Mouse (Mus musculus): ENCODE measurements around the gene Lta.
"Not testable (repeated sequence)": the region's sequence is repeated elsewhere in the genome, so short reads cannot be mapped to it uniquely, and the experiment has no call there.

The Lta gene

GRCm38 (mm10) chr17:35240384-35241304 lies 35.5 kb upstream of the Lta start:
- no peak for DNase-seq (ENCODE audit: low read depth, low spot score)

DNA sequence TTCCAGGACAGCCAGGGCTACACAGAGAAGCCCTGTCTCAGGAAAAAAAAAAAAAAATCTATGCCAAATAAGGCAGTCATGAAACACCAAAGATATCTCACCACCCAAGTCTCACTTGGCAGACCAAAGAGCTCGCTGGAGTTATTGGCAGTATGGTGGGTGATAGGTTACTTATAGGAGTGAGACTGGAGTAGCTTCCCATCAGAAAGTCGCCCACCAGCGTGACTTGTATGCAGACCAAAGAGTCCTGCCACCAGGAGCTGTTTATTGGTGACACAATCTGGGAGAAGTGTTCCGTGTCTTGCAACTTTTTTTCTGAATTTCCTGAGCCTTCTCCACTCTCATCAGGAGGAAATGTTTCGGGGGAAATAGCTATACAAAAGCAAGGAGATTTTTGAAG lies 34.5 kb upstream of the Lta start:
- DNase-seq (ENCODE audit: low read depth, low spot score) = no peak

DNA sequence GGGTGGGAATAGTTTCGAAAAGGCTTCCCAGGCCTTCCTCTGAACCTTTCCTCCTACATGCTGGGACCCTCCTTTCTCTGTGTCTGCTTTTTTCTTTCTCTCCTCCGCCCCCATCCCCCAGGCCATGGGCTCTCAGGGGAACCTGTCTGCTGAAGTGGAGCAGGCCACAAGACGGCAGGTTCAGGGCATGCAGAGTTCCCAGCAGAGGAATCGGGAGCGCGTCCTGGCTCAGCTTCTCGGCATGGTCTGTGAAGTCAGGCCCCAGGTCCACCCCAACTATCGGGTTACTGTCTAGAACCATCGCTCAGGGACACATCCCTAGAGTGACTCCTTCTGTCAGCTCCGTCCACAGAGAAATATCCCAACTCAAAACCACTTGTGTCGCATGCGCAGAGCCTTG lies 32.4 kb upstream of the Lta start:
- DNase-seq (ENCODE audit: low read depth, low spot score) = no peak

- DNase-seq (ENCODE audit: low read depth, low spot score) = no peak
Observed at GRCm38 (mm10) chr17:35236996-35237395, 31.8 kb upstream of the Lta start.

DNA sequence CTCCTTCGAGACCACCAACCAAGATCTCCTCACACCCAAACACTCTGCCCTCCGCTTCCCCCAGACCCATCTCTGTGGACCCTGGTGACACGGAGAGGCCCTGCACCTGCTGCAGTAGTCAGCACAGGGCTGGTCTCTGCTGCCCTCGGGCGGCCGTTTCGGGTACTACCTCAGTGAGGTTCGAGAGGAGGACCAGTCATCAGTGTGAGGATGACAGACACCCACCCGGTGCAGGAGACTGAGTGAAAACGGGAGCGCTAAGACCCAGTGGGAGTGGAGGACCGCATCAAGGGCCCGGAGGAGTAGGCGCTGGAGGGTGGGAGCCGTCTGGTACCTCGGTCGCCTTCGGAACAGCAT lies 31.2 kb upstream of the Lta start:
- DNase-seq (ENCODE audit: low read depth, low spot score) = peak; percentile 91

DNA sequence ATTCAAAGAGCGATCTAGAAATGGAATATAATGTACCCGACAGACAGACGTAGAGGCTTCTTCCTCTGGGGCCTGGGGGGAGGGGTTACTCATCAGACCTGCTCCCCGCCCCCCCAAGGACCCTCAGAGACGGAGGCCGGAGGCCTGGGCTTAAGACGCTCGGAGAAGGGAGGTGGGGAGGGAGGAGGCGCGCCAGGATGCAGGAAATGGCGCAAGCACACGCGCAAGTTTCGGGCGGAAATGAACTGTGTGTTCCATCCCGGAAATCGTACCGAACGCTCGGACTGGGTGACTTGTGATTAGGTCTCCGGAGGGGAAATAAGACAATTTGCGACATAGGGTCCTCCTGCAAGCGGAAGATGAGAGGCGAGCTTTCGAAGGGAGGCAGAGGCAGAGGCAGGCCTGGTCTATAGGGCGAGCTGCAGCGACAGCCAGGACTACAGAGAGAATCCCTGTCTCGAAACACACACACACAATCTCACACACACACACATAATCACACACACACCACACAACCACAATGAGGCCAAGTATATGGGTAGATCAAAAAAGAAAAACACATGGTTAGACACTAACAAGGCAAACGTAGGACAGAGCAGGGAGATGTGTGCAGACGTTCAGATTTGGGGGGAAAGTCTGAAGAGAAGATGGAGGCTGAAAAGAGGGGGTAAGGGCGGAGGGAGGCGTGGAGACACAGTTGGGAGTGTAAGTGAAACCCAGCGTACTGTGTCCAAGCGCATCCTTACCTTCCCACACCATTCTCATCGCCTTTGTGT lies 30.7 kb upstream of the Lta start, which contains the start of gene Nfkbil1:
Gene Nfkbil1 (minus strand): TSS at position 179 of the 776 bp plus-strand sequence.
- DNase-seq (ENCODE audit: low read depth, low spot score) = peak; percentile 98

DNA sequence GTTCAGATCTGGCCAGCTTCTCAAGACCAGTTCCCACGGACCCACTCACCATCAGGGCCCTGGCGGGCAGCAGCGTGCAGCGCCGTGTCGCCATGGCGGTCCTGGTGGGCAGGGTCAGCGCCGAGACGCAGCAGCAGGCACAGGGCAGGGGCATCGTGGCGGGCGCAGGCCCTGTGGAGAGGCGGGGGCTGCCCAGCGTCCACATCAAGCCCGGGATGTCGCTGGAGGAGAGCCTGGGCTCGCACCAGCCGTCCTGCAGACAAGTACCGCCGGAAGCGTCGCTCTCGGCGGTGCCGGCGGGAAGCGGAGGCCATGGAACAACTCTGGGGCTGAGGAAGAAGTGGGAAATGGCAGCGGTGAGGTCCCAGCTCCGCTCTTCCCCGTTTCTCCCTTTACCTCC lies 29.8 kb upstream of the Lta start:
- no peak for DNase-seq (ENCODE audit: low read depth, low spot score)

DNA sequence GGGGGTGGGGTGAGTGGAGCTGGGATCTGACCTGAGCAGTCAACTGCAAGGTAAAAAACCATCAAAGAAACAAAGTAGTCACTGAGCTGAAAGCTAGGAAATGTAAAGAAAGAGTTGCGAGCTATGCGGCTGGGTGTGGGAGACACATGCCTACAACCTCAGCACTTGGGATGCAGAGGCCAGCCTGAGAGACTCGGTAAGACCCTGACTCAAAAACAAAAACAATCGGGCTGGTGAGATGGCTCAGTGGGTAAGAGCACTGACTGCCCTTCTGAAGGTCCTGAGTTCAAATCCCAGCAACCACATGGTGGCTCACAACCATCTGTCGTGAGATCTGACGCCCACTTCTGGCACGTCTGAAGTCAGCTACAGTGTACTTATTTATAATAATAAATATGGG lies 28.9 kb upstream of the Lta start:
- DNase-seq (ENCODE audit: low read depth, low spot score) = not testable (repeated sequence)

DNA sequence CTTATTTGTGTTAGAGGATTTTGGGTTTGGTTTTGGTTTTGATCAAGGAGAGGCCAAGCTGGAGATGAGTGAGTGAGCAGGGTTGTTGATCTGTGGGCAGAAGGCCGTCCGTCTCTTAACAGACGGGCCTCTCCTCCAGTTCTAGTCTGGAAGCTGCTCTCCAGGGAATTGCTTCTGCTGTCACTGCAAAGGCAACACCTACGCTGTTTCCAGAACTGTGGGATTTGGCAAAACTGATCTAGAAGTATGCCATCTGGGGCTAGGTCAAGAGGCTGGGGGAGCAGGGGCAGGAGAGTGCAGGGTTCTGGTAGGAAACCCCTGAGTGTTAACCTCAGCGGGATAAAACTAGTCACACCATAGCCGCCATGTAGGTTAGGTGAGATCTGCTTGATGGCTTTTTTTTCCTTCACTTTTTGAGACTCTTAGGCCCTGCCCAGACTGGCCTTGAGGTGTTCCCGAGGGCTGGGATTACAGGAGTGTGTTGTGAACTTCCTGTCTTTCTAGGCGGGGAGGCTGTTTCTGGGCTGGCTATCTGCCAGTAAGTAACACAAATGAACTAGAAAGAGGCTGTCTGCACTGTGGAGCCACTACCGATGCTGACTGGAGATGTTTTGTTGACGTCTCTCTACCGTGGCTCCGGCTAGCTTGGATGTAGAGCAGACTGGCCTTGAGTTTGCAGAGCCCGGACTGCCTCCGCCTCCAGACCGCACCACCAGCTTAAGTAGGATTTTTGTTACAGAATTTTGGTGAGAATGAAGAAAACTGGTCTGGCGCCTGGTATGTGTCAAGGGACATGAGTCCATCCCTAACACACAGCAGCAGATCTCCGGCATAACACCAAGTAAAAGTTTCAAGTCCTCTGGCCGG lies 28.2 kb upstream of the Lta start, which contains the start of gene Atp6v1g2:
Gene Atp6v1g2 (plus strand): TSS at position 547 of the 867 bp plus-strand sequence.
- no peak for DNase-seq (ENCODE audit: low read depth, low spot score)

GRCm38 (mm10) chr17:35232659-35233058 lies 27.5 kb upstream of the Lta start:
- no peak for DNase-seq (ENCODE audit: low read depth, low spot score)

GRCm38 (mm10) chr17:35232043-35232442 lies 26.9 kb upstream of the Lta start:
- DNase-seq (ENCODE audit: low read depth, low spot score) = no peak

- DNase-seq (ENCODE audit: low read depth, low spot score) = no peak
Observed at GRCm38 (mm10) chr17:35231022-35231421, 25.9 kb upstream of the Lta start.

DNA sequence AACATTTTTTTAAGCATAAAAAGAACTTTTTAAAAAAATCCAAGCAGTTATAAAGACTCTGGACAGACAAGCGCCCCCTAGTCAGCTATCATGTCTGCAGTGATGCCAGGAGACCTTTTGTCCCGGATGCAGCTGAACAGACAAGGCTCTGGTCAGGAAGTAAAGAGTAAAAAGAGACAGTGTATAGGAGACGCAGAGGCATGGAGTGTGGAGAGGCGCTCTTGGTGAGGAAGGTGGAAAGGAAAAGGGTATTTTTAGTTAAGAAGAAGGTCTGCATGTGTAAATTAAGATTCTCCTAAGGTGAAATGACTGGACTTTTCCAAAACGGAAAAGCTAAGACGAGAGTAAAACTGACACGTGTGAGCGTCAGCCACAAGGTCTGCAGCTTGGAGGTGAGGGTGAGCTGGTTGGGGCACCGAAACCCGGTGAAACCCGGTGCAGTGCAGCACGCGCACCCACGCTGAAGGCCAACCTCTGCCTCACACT lies 21.5 kb upstream of the Lta start:
- no peak for DNase-seq (ENCODE audit: low read depth, low spot score)

GRCm38 (mm10) chr17:35225456-35225855 lies 20.3 kb upstream of the Lta start:
- DNase-seq (ENCODE audit: low read depth, low spot score) = no peak

DNA sequence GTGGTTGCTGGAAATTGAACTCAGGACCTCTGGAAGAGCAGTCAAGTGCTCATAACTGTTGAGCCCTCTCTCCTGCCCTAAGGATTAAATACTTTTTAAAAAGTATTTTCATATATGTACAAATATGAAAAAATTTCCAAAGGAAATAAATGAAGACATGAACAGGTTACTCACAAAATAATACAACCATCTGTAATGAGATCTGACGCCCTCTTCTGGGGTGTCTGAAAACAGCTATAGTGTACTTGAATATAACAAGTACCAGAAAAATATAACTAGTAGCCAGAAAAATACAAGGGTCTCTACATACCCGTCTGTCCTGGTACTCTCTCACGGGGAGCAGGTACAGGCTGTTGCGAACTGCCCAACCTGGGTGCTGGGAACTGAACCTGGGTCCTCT lies 19.5 kb upstream of the Lta start:
- no peak for DNase-seq (ENCODE audit: low read depth, low spot score)

GRCm38 (mm10) chr17:35222299-35222698 lies 17.1 kb upstream of the Lta start:
- no peak for DNase-seq (ENCODE audit: low read depth, low spot score)

GRCm38 (mm10) chr17:35220156-35220952 lies 15.2 kb upstream of the Lta start, which contains the start of gene Gm16181:
Gene Gm16181, plus strand, starts transcription at chr17:35220834.
- DNase-seq (ENCODE audit: low read depth, low spot score) = no peak

DNA sequence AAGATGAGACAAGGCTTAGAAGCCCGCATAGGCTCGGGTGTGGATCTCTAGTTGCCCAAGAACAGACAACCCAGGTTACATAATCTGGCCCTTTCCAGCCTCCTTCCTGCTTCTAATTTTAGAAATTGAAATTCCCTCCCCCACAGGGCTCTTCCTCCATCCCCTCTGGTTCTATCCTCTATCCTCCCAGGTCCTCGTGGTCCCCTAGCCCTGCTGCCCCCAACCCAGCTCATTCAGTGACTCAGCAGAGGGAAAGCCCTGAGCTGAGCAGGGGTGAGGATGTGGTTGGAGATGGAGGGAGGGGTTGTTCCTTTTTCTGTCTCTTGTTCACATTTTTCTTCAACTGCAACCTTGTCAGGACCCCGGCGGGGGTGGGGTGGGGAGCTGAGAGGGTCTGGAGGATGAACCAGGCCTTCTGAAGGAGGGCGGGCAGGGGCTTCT lies 14.5 kb upstream of the Lta start:
- DNase-seq (ENCODE audit: low read depth, low spot score) = no peak

DNA sequence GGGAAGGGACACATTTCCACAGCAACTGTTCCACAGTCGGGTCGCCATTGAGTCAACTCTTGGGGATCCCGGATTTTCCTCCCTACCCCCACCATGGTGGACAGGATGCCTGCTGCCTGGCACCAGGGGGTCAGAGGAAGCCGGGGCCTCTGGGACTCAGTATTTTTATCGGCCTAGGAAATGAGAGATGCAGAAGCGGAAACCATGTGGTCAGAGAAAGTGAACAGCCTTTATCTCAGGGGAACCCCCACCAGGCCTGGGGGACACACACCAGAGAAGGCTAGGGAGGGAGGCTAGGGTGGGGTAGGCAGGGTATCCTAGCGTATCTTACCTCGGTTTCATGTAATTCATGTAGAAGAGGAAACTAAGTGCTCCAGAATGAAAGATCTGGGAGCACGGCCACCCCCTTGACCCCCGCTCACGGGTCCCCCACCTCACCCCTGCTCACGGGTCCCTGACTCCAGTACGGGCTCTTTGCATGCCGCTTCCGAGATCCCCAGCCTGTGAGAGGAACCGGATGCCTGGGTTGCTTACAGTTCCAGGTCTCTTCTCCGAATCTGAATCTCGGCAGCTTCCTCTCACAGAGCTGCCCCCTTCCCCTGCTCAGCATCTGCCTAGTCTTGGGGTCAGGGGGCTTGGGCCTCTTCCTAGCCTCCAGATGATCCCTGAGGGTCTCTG lies 13.5 kb upstream of the Lta start:
- no peak for DNase-seq (ENCODE audit: low read depth, low spot score)

- no peak for DNase-seq (ENCODE audit: low read depth, low spot score)
Observed at GRCm38 (mm10) chr17:35213071-35213470, 7.9 kb upstream of the Lta start.
